Mouse (Mus musculus) hindbrain, embryonic 12.5 days (tissue): ENCODE data around the gene Mrpl20. TPM values are rescaled to one million over a fixed set of nuclear protein-coding genes. Genes with fewer than 3 reads are reported as not detected.

ENCODE experiments used
- ATAC-seq: fragments of 200-750 bp; cut with Nextera tagmentation; 2 replicates; pipeline ENCODE4 v1.8.0; 2017; ENCODE audit warnings: moderate TSS enrichment; ENCODE audit not compliant: low FRiP score
- H3K27ac ChIP-seq: fragments of 300-500 bp; sonication (generic); 2 replicates; pipeline ENCODE4 v1.5.1; 2016; ENCODE audit warnings: mild to moderate bottlenecking
- H3K27me3 ChIP-seq: fragments of 300-500 bp; sonication (generic); 2 replicates; pipeline ENCODE4 v1.6.1; 2016; ENCODE audit warnings: mild to moderate bottlenecking
- H3K36me3 ChIP-seq: fragments of 300-500 bp; sonication (generic); 2 replicates; pipeline ENCODE4 v1.6.1; 2016; ENCODE audit warnings: mild to moderate bottlenecking
- H3K4me1 ChIP-seq: fragments of 300-500 bp; sonication (generic); 2 replicates; pipeline ENCODE4 v1.6.1; 2016
- H3K4me2 ChIP-seq: fragments of 300-500 bp; sonication (generic); replicated peaks from 2 replicates; pipeline ENCODE4 v1.6.1; 2016; ENCODE audit warnings: mild to moderate bottlenecking
- H3K4me3 ChIP-seq: fragments of 300-500 bp; sonication (generic); 2 replicates; pipeline ENCODE4 v1.5.1; 2016; ENCODE audit warnings: mild to moderate bottlenecking
- H3K9ac ChIP-seq: fragments of 300-500 bp; sonication (generic); 2 replicates; pipeline ENCODE4 v1.6.1; 2016; ENCODE audit warnings: mild to moderate bottlenecking, moderate library complexity
- H3K9me3 ChIP-seq: fragments of 300-500 bp; sonication (generic); replicated peaks from 2 replicates; pipeline ENCODE4 v1.6.1; 2016; ENCODE audit warnings: mild to moderate bottlenecking
- WGBS: fragments of 180-500 bp; shearing (Covaris S2); methylation state at CpG from one replicate; pipeline ENCODE4 v1.1.7; 2016; 5-methylcytosine and 5-hydroxymethylcytosine counted together
- microRNA-seq: library from miRNA; unstranded; fragments of <30 nt; microRNA quantifications from one replicate; pipeline ENCODE4, GENCODE M21; 2017
- polyA plus RNA-seq: library from polyadenylated mRNA; unstranded; fragments of >200 nt; fragmentation: Nextera tagmentation; extraction: Ambion mirVana; gene quantifications from 2 replicates; pipeline ENCODE4 v1.2.1, GENCODE M21; 2016

Gene Mrpl20
- polyA plus RNA-seq, 1 experiment from 2014 or later = 204 TPM

GRCm38 (mm10) chr4:155849391-155849790 lies 46.7 kb downstream of the Mrpl20 start:
- ATAC-seq = no peak
- no peak overlapping the region for H3K4me3 ChIP-seq
- no peak overlapping the region for H3K27ac ChIP-seq
- H3K4me1 ChIP-seq = peaks cover 31% of the 10 kb centered on the region
- peak overlapping the region; percentile 88; the same call in 1 of the 2 replicates for H3K4me2 ChIP-seq
- peaks cover 5% of the 10 kb centered on the region; the same call in 1 of the 2 replicates for H3K36me3 ChIP-seq
- no peaks in the 10 kb centered on the region for H3K9me3 ChIP-seq
- 91% methylated on average over 2 of the region's 2 CpGs for WGBS
- no peak overlapping the region; the same call in 1 of the 2 replicates for H3K9ac ChIP-seq
- H3K27me3 ChIP-seq = no peaks in the 10 kb centered on the region

- Histone ChIP-seq H3K9me3 (no peaks in the 10 kb centered on the region), H3K4me1 (peaks cover 31% of the 10 kb centered on the region), H3K27me3 (no peaks in the 10 kb centered on the region), H3K4me3 (no peak overlapping the region), H3K9ac (no peak overlapping the region; the same call in 1 of the 2 replicates), H3K4me2 (no peak overlapping the region), H3K27ac (no peak overlapping the region), H3K36me3 (peaks cover 10% of the 10 kb centered on the region)
- ATAC-seq = no peak
- 94% methylated on average over 3 of the region's 3 CpGs for WGBS
Observed at GRCm38 (mm10) chr4:155849792-155850451, 47.2 kb downstream of the Mrpl20 start.

- Histone ChIP-seq H3K27me3 (no peaks in the 10 kb centered on the region), H3K36me3 (peaks cover 25% of the 10 kb centered on the region), H3K9ac (no peak overlapping the region), H3K27ac (no peak overlapping the region), H3K4me1 (peaks cover 30% of the 10 kb centered on the region), H3K4me2 (no peak overlapping the region), H3K4me3 (no peak overlapping the region), H3K9me3 (no peaks in the 10 kb centered on the region)
- ATAC-seq = no peak
- WGBS = 87% methylated on average over 3 of the region's 3 CpGs
Observed at GRCm38 (mm10) chr4:155851368-155851767, 48.7 kb downstream of the Mrpl20 start.

GRCm38 (mm10) chr4:155851951-155852411 lies 49.3 kb downstream of the Mrpl20 start:
- no peak overlapping the region for H3K4me3 ChIP-seq
- 77% methylated on average over 2 of the region's 2 CpGs for WGBS
- peaks cover 25% of the 10 kb centered on the region for H3K4me1 ChIP-seq
- H3K27ac ChIP-seq = no peak overlapping the region
- H3K27me3 ChIP-seq = no peaks in the 10 kb centered on the region
- no peaks in the 10 kb centered on the region for H3K9me3 ChIP-seq
- peaks cover 31% of the 10 kb centered on the region for H3K36me3 ChIP-seq
- no peak overlapping the region for H3K4me2 ChIP-seq
- H3K9ac ChIP-seq = no peak overlapping the region
- no peak for ATAC-seq

GRCm38 (mm10) chr4:155853421-155853820 lies 50.7 kb downstream of the Mrpl20 start:
- Histone ChIP-seq H3K27ac (no peak overlapping the region), H3K4me3 (no peak overlapping the region), H3K9ac (no peak overlapping the region), H3K4me1 (peaks cover 19% of the 10 kb centered on the region), H3K9me3 (no peaks in the 10 kb centered on the region), H3K27me3 (no peaks in the 10 kb centered on the region), H3K4me2 (no peak overlapping the region), H3K36me3 (peaks cover 45% of the 10 kb centered on the region)
- WGBS = 89% methylated on average over 9 of the region's 9 CpGs
- no peak for ATAC-seq

- ATAC-seq = no peak
- Histone ChIP-seq H3K27me3 (no peaks in the 10 kb centered on the region), H3K4me2 (no peak overlapping the region), H3K36me3 (peaks cover 55% of the 10 kb centered on the region), H3K27ac (no peak overlapping the region), H3K9me3 (no peaks in the 10 kb centered on the region), H3K4me1 (peaks cover 4% of the 10 kb centered on the region; the same call in 1 of the 2 replicates), H3K9ac (no peak overlapping the region), H3K4me3 (no peak overlapping the region)
- WGBS = 94% methylated on average over 12 of the region's 12 CpGs
Observed at GRCm38 (mm10) chr4:155854991-155855390, 52.3 kb downstream of the Mrpl20 start.

GRCm38 (mm10) chr4:155856071-155856470 lies 53.4 kb downstream of the Mrpl20 start:
- 91% methylated on average over 12 of the region's 12 CpGs for WGBS
- no peaks in the 10 kb centered on the region for H3K9me3 ChIP-seq
- peaks cover 66% of the 10 kb centered on the region for H3K36me3 ChIP-seq

GRCm38 (mm10) chr4:155856881-155857280 lies 54.2 kb downstream of the Mrpl20 start:
- Histone ChIP-seq H3K27ac (no peak overlapping the region), H3K4me3 (no peak overlapping the region), H3K4me1 (no peaks in the 10 kb centered on the region), H3K27me3 (no peaks in the 10 kb centered on the region), H3K9me3 (no peaks in the 10 kb centered on the region), H3K4me2 (no peak overlapping the region), H3K36me3 (peaks cover 74% of the 10 kb centered on the region), H3K9ac (no peak overlapping the region)
- ATAC-seq = no peak
- 85% methylated on average over 3 of the region's 3 CpGs for WGBS

More at GRCm38 (mm10) chr4:155856071-155856470, 53.4 kb downstream of the Mrpl20 start:
- Histone ChIP-seq H3K4me3 (no peak overlapping the region), H3K27ac (no peak overlapping the region), H3K9ac (no peak overlapping the region), H3K4me1 (no peaks in the 10 kb centered on the region), H3K4me2 (no peak overlapping the region), H3K27me3 (no peaks in the 10 kb centered on the region)
- no peak for ATAC-seq

- WGBS = 34% methylated on average over 13 of the region's 13 CpGs
- Histone ChIP-seq H3K4me1 (no peaks in the 10 kb centered on the region), H3K9me3 (no peaks in the 10 kb centered on the region), H3K9ac (no peak overlapping the region), H3K36me3 (peaks cover 72% of the 10 kb centered on the region), H3K4me2 (no peak overlapping the region), H3K27me3 (no peaks in the 10 kb centered on the region), H3K27ac (no peak overlapping the region), H3K4me3 (no peak overlapping the region)
- no peak for ATAC-seq
Observed at GRCm38 (mm10) chr4:155859318-155859717, 56.6 kb downstream of the Mrpl20 start.

Small RNAs within 50 kb of the gene (microRNA-seq; reads per million reads assigned to microRNA genes)
- gene Gm27743 = not detected

Other genes with a start within 250 kb of the Mrpl20 start
- 89.0 and 92.4 TPM in 2 replicates for gene Nadk, start 240.5 kb upstream of the Mrpl20 start, polyA plus RNA-seq
- gene Slc35e2, start 201.5 kb upstream of the Mrpl20 start, polyA plus RNA-seq = 16.4 and 16.6 TPM in 2 replicates
- gene Cdk11b, start 178.0 kb upstream of the Mrpl20 start, polyA plus RNA-seq = 85.3 and 86.8 TPM in 2 replicates
- gene Gm10563, start 157.5 kb upstream of the Mrpl20 start, polyA plus RNA-seq = not detected in 2 replicates
- gene Mmp23, start 149.5 kb upstream of the Mrpl20 start, polyA plus RNA-seq = 3.9 and 5.9 TPM in 2 replicates
- gene Mib2, start 133.7 kb upstream of the Mrpl20 start, polyA plus RNA-seq = 32.5 and 39.1 TPM in 2 replicates
- gene Fndc10, start 108.5 kb upstream of the Mrpl20 start, polyA plus RNA-seq = 10.4 and 10.9 TPM in 2 replicates
- gene Ssu72, start 98.1 kb upstream of the Mrpl20 start, polyA plus RNA-seq = 140 and 144 TPM in 2 replicates
- gene Tmem240, start 68.1 kb upstream of the Mrpl20 start, polyA plus RNA-seq = 5.3 and 5.5 TPM in 2 replicates
- 81.8 and 84.7 TPM in 2 replicates for gene Atad3a, start 41.8 kb upstream of the Mrpl20 start, polyA plus RNA-seq
- 12.2 and 12.9 TPM in 2 replicates for gene Vwa1, start 28.2 kb upstream of the Mrpl20 start, polyA plus RNA-seq
- 0.58 and 0.86 TPM in 2 replicates for gene Tmem88b, start 17.0 kb upstream of the Mrpl20 start, polyA plus RNA-seq
- not detected in 2 replicates for gene Ankrd65, start 12.4 kb upstream of the Mrpl20 start, polyA plus RNA-seq
- 207 and 217 TPM in 2 replicates for gene Ccnl2, start 9.6 kb downstream of the Mrpl20 start, polyA plus RNA-seq
- 127 and 133 TPM in 2 replicates for gene Aurkaip1, start 28.4 kb downstream of the Mrpl20 start, polyA plus RNA-seq
- 40.6 and 40.7 TPM in 2 replicates for gene Mxra8, start 36.8 kb downstream of the Mrpl20 start, polyA plus RNA-seq
- 18.6 and 20.0 TPM in 2 replicates for gene Dvl1, start 44.5 kb downstream of the Mrpl20 start, polyA plus RNA-seq
- gene Tas1r3, start 60.5 kb downstream of the Mrpl20 start, polyA plus RNA-seq = 0.53 and 0.65 TPM in 2 replicates
- 18.5 and 18.6 TPM in 2 replicates for gene Cptp, start 66.6 kb downstream of the Mrpl20 start, polyA plus RNA-seq
- 74.9 and 76.3 TPM in 2 replicates for gene Ints11, start 66.7 kb downstream of the Mrpl20 start, polyA plus RNA-seq
- gene Pusl1, start 88.9 kb downstream of the Mrpl20 start, polyA plus RNA-seq = 45.1 and 48.3 TPM in 2 replicates
- gene Acap3, start 88.9 kb downstream of the Mrpl20 start, polyA plus RNA-seq = 64.9 and 66.9 TPM in 2 replicates
- 149 and 150 TPM in 2 replicates for gene Ube2j2, start 141.0 kb downstream of the Mrpl20 start, polyA plus RNA-seq
- 17.2 and 25.7 TPM in 2 replicates for gene C1qtnf12, start 159.4 kb downstream of the Mrpl20 start, polyA plus RNA-seq
- gene B3galt6, start 189.8 kb downstream of the Mrpl20 start, polyA plus RNA-seq = 19.5 and 20.4 TPM in 2 replicates
- 129 and 130 TPM in 2 replicates for gene Sdf4, start 190.0 kb downstream of the Mrpl20 start, polyA plus RNA-seq
- 0.29 and 0.76 TPM in 2 replicates for gene Tnfrsf4, start 211.0 kb downstream of the Mrpl20 start, polyA plus RNA-seq
- gene Tnfrsf18, start 223.3 kb downstream of the Mrpl20 start, polyA plus RNA-seq = 1.8 and 2.6 TPM in 2 replicates